Mouse (Mus musculus): ENCODE data around the gene Fcgrt. TPM values are rescaled to one million over a fixed set of nuclear protein-coding genes. Genes with fewer than 3 reads are reported as not detected.

Gene Fcgrt
- 45.8 TPM for polyA plus RNA-seq (2015; fragmentation: Illumina TruSeq; extraction: RNeasy Lipid Tissue Mini Kit (QIAGEN cat#74804); ENCODE audit: insufficient read depth, low replicate concordance)

DNA sequence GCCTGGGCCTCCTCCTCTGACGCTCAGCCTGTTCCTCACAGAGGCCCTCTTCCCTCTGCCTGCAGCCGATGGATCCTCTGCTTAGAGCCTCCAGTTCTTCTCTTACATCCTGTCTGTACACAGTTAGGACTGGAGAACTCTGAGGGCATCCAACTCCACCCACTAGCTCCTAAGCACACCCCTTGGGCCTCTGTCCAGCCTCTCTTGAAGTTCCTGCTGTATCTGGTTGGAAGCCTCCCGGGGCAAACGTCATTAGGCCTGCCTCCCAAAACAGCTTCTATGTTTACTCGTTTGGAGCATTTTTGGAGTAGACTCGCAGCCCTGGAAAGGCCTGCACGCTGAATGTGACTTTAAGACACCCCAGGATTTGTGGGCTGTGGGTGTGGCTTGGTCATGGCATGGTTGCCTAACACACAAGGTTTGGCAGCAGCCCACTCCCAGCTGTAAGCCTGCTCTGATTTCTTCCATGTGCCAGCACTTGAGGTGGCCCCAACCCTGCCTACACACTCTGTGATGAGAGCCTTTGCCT is at the start of gene Fcgrt:
Gene Fcgrt, minus strand, starts transcription at position 200 of the 529 bp plus-strand sequence.

DNA sequence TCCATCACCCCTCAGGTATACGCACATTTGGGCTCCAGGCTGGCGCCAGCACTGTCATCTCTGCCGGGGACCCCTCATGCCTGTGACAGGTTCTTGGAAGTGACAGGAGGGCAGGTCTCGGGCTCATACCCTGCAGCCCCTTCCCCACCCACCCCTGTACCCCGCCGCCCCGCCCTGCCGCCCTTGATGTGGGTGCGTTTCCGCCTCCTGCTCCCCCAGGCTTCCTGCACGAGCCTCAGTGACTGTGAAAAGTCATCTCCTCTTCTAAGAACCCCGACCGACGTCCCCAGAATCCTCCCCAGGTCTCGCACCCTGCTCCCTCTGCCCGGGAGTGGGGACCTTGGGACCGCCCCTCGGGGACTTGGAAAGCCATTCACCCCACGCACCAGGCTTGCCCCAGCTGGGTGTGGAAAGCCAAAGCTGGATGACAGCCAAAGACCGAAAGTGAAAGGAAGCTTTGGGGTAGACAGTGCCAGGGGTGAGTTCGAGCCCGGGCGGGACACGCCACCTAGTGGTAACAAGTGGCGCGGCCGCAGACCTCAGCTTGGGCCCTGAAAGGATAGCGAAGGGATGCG is 32.4 kb upstream of the Fcgrt start, which contains the start of the genes Gm45713 and Flt3l:
Gene Gm45713, minus strand, starts transcription at position 239 of the 575 bp plus-strand sequence.
Gene Flt3l, minus strand, starts transcription at position 440 of the 575 bp plus-strand sequence.

GRCm38 (mm10) chr7:45128624-45129246 is 25.1 kb upstream of the Fcgrt start, which contains the start of gene Rpl13a:
Gene Rpl13a, minus strand, starts transcription at chr7:45128761.

GRCm38 (mm10) chr7:45124224-45125143 is 20.8 kb upstream of the Fcgrt start, which contains the start of gene Rps11:
Gene Rps11, minus strand, starts transcription at chr7:45124439.

GRCm38 (mm10) chr7:45092048-45092447 is 11.6 kb downstream of the Fcgrt start, which contains the start of gene Rcn3:
Gene Rcn3, minus strand, starts transcription at chr7:45092221.

DNA sequence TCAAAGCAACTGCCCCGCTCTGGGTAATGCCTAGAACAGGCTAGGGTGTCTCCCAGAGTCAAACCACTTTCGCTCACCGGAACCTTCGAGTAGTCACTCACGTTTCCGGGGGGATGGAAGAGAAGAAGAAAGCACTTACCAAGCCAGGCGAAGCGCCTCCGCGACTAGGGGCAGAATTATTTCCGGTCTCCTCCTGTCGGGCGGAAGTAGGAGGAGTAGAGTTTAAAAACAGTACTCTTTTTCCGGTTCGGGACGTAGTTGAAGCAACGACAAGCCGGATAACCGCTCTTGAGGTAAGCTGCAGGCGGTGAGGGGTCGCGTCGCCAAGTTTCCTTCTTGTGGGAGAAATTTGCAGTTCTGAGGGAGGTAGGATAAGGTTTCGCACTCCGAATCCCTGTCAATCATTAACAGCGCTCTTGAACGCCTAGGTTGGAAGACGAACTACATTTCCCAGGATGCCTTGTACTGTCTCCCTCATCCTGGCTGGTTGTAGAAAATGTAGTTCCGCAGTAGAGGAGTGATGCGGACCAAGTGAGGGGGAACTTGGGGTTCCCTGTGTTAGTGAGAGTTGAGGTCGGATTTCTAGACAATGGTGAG is 41.3 kb downstream of the Fcgrt start, which contains the start of the genes Nosip and Prrg2:
Gene Nosip, plus strand, starts transcription at position 191 of the 597 bp plus-strand sequence.
Gene Prrg2, minus strand, starts transcription at position 439 of the 597 bp plus-strand sequence.

GRCm38 (mm10) chr7:45052862-45053116 is 50.9 kb downstream of the Fcgrt start, which contains the start of gene Prr12:
Gene Prr12, minus strand, starts transcription at chr7:45052881.

Other genes starting within 250 kb of the Fcgrt start
- gene Pnkp, start 246.7 kb downstream of the Fcgrt start, polyA plus RNA-seq (2015; fragmentation: Illumina TruSeq; extraction: RNeasy Lipid Tissue Mini Kit (QIAGEN cat#74804); ENCODE audit: insufficient read depth, low replicate concordance), result 22.1 TPM
- 4.1 TPM for gene Ptov1, start 234.1 kb downstream of the Fcgrt start, polyA plus RNA-seq (2015; fragmentation: Illumina TruSeq; extraction: RNeasy Lipid Tissue Mini Kit (QIAGEN cat#74804); ENCODE audit: insufficient read depth, low replicate concordance)
- 14.6 TPM for gene Med25, start 211.1 kb downstream of the Fcgrt start, polyA plus RNA-seq (2015; fragmentation: Illumina TruSeq; extraction: RNeasy Lipid Tissue Mini Kit (QIAGEN cat#74804); ENCODE audit: insufficient read depth, low replicate concordance)
- gene Fuz, start 207.8 kb downstream of the Fcgrt start, polyA plus RNA-seq (2015; fragmentation: Illumina TruSeq; extraction: RNeasy Lipid Tissue Mini Kit (QIAGEN cat#74804); ENCODE audit: insufficient read depth, low replicate concordance), result 24.7 TPM
- 41.2 TPM for gene Ap2a1, start 174.4 kb downstream of the Fcgrt start, polyA plus RNA-seq (2015; fragmentation: Illumina TruSeq; extraction: RNeasy Lipid Tissue Mini Kit (QIAGEN cat#74804); ENCODE audit: insufficient read depth, low replicate concordance)
- not detected for gene Tsks, start 160.6 kb downstream of the Fcgrt start, polyA plus RNA-seq (2015; fragmentation: Illumina TruSeq; extraction: RNeasy Lipid Tissue Mini Kit (QIAGEN cat#74804); ENCODE audit: insufficient read depth, low replicate concordance)
- 1.5 TPM for gene Cpt1c, start 129.0 kb downstream of the Fcgrt start, polyA plus RNA-seq (2015; fragmentation: Illumina TruSeq; extraction: RNeasy Lipid Tissue Mini Kit (QIAGEN cat#74804); ENCODE audit: insufficient read depth, low replicate concordance)
- 116 TPM for gene Prmt1, start 117.3 kb downstream of the Fcgrt start, polyA plus RNA-seq (2015; fragmentation: Illumina TruSeq; extraction: RNeasy Lipid Tissue Mini Kit (QIAGEN cat#74804); ENCODE audit: insufficient read depth, low replicate concordance)
- gene Irf3, start 106.2 kb downstream of the Fcgrt start, polyA plus RNA-seq (2015; fragmentation: Illumina TruSeq; extraction: RNeasy Lipid Tissue Mini Kit (QIAGEN cat#74804); ENCODE audit: insufficient read depth, low replicate concordance), result 140 TPM
- gene Bcl2l12, start 105.1 kb downstream of the Fcgrt start, polyA plus RNA-seq (2015; fragmentation: Illumina TruSeq; extraction: RNeasy Lipid Tissue Mini Kit (QIAGEN cat#74804); ENCODE audit: insufficient read depth, low replicate concordance), result 6.8 TPM
- 22.6 TPM for gene Scaf1, start 87.5 kb downstream of the Fcgrt start, polyA plus RNA-seq (2015; fragmentation: Illumina TruSeq; extraction: RNeasy Lipid Tissue Mini Kit (QIAGEN cat#74804); ENCODE audit: insufficient read depth, low replicate concordance)
- gene Rras, start 85.9 kb downstream of the Fcgrt start, polyA plus RNA-seq (2015; fragmentation: Illumina TruSeq; extraction: RNeasy Lipid Tissue Mini Kit (QIAGEN cat#74804); ENCODE audit: insufficient read depth, low replicate concordance), result 30.0 TPM
- 4.3 TPM for gene Prr12, start 51.0 kb downstream of the Fcgrt start, polyA plus RNA-seq (2015; fragmentation: Illumina TruSeq; extraction: RNeasy Lipid Tissue Mini Kit (QIAGEN cat#74804); ENCODE audit: insufficient read depth, low replicate concordance)
- 21.1 TPM for gene Nosip, start 41.4 kb downstream of the Fcgrt start, polyA plus RNA-seq (2015; fragmentation: Illumina TruSeq; extraction: RNeasy Lipid Tissue Mini Kit (QIAGEN cat#74804); ENCODE audit: insufficient read depth, low replicate concordance)
- gene Prrg2, start 41.2 kb downstream of the Fcgrt start, polyA plus RNA-seq (2015; fragmentation: Illumina TruSeq; extraction: RNeasy Lipid Tissue Mini Kit (QIAGEN cat#74804); ENCODE audit: insufficient read depth, low replicate concordance), result 3.5 TPM
- gene Rcn3, start 11.6 kb downstream of the Fcgrt start, polyA plus RNA-seq (2015; fragmentation: Illumina TruSeq; extraction: RNeasy Lipid Tissue Mini Kit (QIAGEN cat#74804); ENCODE audit: insufficient read depth, low replicate concordance), result 9.4 TPM
- 3,350 TPM for gene Rps11, start 20.6 kb upstream of the Fcgrt start, polyA plus RNA-seq (2015; fragmentation: Illumina TruSeq; extraction: RNeasy Lipid Tissue Mini Kit (QIAGEN cat#74804); ENCODE audit: insufficient read depth, low replicate concordance)
- 4,521 TPM for gene Rpl13a, start 24.9 kb upstream of the Fcgrt start, polyA plus RNA-seq (2015; fragmentation: Illumina TruSeq; extraction: RNeasy Lipid Tissue Mini Kit (QIAGEN cat#74804); ENCODE audit: insufficient read depth, low replicate concordance)
- not detected for gene Gm45713, start 32.4 kb upstream of the Fcgrt start, polyA plus RNA-seq (2015; fragmentation: Illumina TruSeq; extraction: RNeasy Lipid Tissue Mini Kit (QIAGEN cat#74804); ENCODE audit: insufficient read depth, low replicate concordance)
- 119 TPM for gene Flt3l, start 32.6 kb upstream of the Fcgrt start, polyA plus RNA-seq (2015; fragmentation: Illumina TruSeq; extraction: RNeasy Lipid Tissue Mini Kit (QIAGEN cat#74804); ENCODE audit: insufficient read depth, low replicate concordance)
- gene Pih1d1, start 50.5 kb upstream of the Fcgrt start, polyA plus RNA-seq (2015; fragmentation: Illumina TruSeq; extraction: RNeasy Lipid Tissue Mini Kit (QIAGEN cat#74804); ENCODE audit: insufficient read depth, low replicate concordance), result 19.7 TPM
- gene Aldh16a1, start 50.7 kb upstream of the Fcgrt start, polyA plus RNA-seq (2015; fragmentation: Illumina TruSeq; extraction: RNeasy Lipid Tissue Mini Kit (QIAGEN cat#74804); ENCODE audit: insufficient read depth, low replicate concordance), result 25.4 TPM
- not detected for gene Slc17a7, start 60.1 kb upstream of the Fcgrt start, polyA plus RNA-seq (2015; fragmentation: Illumina TruSeq; extraction: RNeasy Lipid Tissue Mini Kit (QIAGEN cat#74804); ENCODE audit: insufficient read depth, low replicate concordance)
- gene Gfy, start 75.7 kb upstream of the Fcgrt start, polyA plus RNA-seq (2015; fragmentation: Illumina TruSeq; extraction: RNeasy Lipid Tissue Mini Kit (QIAGEN cat#74804); ENCODE audit: insufficient read depth, low replicate concordance), result not detected
- gene Pth2, start 77.1 kb upstream of the Fcgrt start, polyA plus RNA-seq (2015; fragmentation: Illumina TruSeq; extraction: RNeasy Lipid Tissue Mini Kit (QIAGEN cat#74804); ENCODE audit: insufficient read depth, low replicate concordance), result not detected
- 0.10 TPM for gene Ccdc155, start 101.0 kb upstream of the Fcgrt start, polyA plus RNA-seq (2015; fragmentation: Illumina TruSeq; extraction: RNeasy Lipid Tissue Mini Kit (QIAGEN cat#74804); ENCODE audit: insufficient read depth, low replicate concordance)
- gene Dkkl1, start 108.3 kb upstream of the Fcgrt start, polyA plus RNA-seq (2015; fragmentation: Illumina TruSeq; extraction: RNeasy Lipid Tissue Mini Kit (QIAGEN cat#74804); ENCODE audit: insufficient read depth, low replicate concordance), result 0.99 TPM
- gene Tead2, start 111.9 kb upstream of the Fcgrt start, polyA plus RNA-seq (2015; fragmentation: Illumina TruSeq; extraction: RNeasy Lipid Tissue Mini Kit (QIAGEN cat#74804); ENCODE audit: insufficient read depth, low replicate concordance), result 2.5 TPM
- gene Cd37, start 135.3 kb upstream of the Fcgrt start, polyA plus RNA-seq (2015; fragmentation: Illumina TruSeq; extraction: RNeasy Lipid Tissue Mini Kit (QIAGEN cat#74804); ENCODE audit: insufficient read depth, low replicate concordance), result 398 TPM
- not detected for gene Slc6a16, start 137.2 kb upstream of the Fcgrt start, polyA plus RNA-seq (2015; fragmentation: Illumina TruSeq; extraction: RNeasy Lipid Tissue Mini Kit (QIAGEN cat#74804); ENCODE audit: insufficient read depth, low replicate concordance)
- gene Slc6a21, start 173.7 kb upstream of the Fcgrt start, polyA plus RNA-seq (2015; fragmentation: Illumina TruSeq; extraction: RNeasy Lipid Tissue Mini Kit (QIAGEN cat#74804); ENCODE audit: insufficient read depth, low replicate concordance), result 0.97 TPM
- gene Trpm4, start 229.9 kb upstream of the Fcgrt start, polyA plus RNA-seq (2015; fragmentation: Illumina TruSeq; extraction: RNeasy Lipid Tissue Mini Kit (QIAGEN cat#74804); ENCODE audit: insufficient read depth, low replicate concordance), result 3.5 TPM
- gene Hrc, start 231.4 kb upstream of the Fcgrt start, polyA plus RNA-seq (2015; fragmentation: Illumina TruSeq; extraction: RNeasy Lipid Tissue Mini Kit (QIAGEN cat#74804); ENCODE audit: insufficient read depth, low replicate concordance), result 0.15 TPM

All from spleen, adult 10 weeks (tissue).